Mouse (Mus musculus) natural killer cell, adult 2 months (primary cell): Measurements from ENCODE around the gene Acnat1.
"Not testable (repeated sequence)": the region's sequence is repeated elsewhere in the genome, so short reads cannot be mapped to it uniquely, and the experiment has no call there.

ENCODE experiments used
- DNase-seq, 2 experiments: peaks; one replicate each; pipeline ENCODE4 v3.0.0; 2022; ENCODE audit warnings: low spot score in 2 of 2

The Acnat1 gene

GRCm38 (mm10) chr4:49473435-49474100 is at the start of gene Acnat1:
Gene Acnat1, minus strand, starts transcription at chr4:49473912.
- no peak for DNase-seq

GRCm38 (mm10) chr4:49522576-49522975 is 48.9 kb upstream of the Acnat1 start:
- no peak for DNase-seq

GRCm38 (mm10) chr4:49521346-49521745 is 47.6 kb upstream of the Acnat1 start:
- DNase-seq: no peak

GRCm38 (mm10) chr4:49520572-49521340 is 47.0 kb upstream of the Acnat1 start, which contains the start of the genes Mrpl50 and Zfp189:
Gene Mrpl50, minus strand, starts transcription at chr4:49521093.
Gene Zfp189, plus strand, starts transcription at chr4:49521176.
- DNase-seq: peak; percentile 89 to 90

GRCm38 (mm10) chr4:49519476-49519875 is 45.8 kb upstream of the Acnat1 start:
- DNase-seq: no peak

- DNase-seq: no peak
Measured at GRCm38 (mm10) chr4:49514441-49514840, 40.7 kb upstream of the Acnat1 start.

DNA sequence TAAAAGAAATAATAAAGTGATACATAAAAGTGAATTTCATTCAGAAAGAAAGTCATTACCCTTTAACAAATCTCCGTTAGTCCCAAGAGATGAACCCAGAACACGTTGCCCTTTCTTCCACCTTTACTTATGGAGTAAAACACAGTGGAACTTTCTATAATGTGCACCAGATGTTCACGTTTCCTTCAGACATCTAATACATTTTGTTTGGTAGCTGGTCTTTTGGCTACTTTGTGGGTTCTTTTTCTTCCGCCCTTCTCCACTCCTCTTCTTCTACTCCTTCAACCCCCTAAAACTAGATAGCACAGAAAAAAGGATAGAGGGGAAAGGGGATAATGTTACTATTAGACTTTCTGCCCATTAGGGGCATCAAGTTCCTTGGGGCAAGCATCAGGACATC is 38.9 kb upstream of the Acnat1 start:
- no peak for DNase-seq

GRCm38 (mm10) chr4:49510236-49510835 is 36.6 kb upstream of the Acnat1 start:
- not testable (repeated sequence) for DNase-seq

- no peak for DNase-seq
Measured at GRCm38 (mm10) chr4:49509183-49509582, 35.5 kb upstream of the Acnat1 start.

DNA sequence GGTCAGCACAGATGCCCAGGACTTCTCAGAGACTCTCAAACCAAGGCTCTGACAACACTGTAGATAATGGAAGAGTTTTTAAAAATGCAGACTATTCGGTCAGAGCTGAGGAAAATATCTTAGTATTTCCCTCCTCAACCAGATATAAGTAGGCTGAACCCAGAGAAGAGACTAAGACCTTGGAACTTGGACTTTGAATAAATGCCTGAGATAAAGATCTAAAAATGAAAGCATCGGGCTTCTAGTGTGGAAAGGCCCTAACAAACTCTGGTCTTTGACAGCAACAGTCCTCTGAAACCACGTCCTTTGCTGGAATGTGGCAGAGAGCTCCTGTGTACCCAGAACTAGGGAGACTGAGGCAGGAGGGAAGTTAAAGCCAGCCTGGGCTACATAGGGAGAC is 32.7 kb upstream of the Acnat1 start, which contains the start of gene Baat:
Baat (minus strand) TSS at position 172 of the 400 bp plus-strand sequence.
- no peak for DNase-seq

- DNase-seq: no peak
Measured at GRCm38 (mm10) chr4:49503563-49503962, 29.9 kb upstream of the Acnat1 start.

- not testable (repeated sequence) for DNase-seq
Measured at GRCm38 (mm10) chr4:49485934-49486650, 12.4 kb upstream of the Acnat1 start.

DNA sequence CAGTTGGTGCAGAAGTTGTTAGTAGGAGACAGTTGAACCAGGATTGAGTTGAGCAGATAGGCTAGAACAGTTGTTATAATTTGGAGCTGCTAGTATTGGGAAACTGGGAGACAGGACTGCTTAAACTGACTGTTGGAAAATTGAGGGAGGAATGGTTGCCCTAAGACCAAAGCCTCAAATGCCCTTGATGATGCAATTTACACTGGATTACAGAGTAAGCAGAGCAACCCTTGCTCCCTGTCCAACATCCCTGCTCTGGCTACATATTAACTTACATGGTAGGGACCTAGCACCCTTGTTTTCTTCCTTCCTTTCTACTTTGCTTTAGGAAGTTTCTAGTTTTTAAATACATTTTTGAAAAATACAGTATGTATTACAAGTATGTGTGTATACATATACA is 11.7 kb upstream of the Acnat1 start:
- DNase-seq: no peak

DNA sequence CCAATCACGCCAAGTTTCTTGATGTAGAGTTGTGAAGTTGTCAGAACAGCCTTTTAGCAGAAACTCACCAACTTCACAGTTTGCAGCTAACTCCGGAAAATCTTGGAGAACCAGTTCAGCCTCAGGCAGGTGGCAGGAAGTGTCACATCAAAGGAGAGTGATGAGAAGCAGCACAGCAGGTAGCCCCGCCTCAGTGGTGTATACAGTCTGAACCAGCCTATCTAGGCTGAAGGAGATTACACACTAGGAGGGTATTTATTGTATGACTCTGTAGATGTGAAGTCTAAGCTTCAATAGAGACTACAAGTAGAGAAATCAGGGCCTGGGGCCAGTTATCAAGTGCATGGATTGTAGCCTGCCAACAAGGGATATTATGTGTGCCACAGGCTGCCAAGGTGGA is 7.2 kb upstream of the Acnat1 start:
- DNase-seq: no peak

DNA sequence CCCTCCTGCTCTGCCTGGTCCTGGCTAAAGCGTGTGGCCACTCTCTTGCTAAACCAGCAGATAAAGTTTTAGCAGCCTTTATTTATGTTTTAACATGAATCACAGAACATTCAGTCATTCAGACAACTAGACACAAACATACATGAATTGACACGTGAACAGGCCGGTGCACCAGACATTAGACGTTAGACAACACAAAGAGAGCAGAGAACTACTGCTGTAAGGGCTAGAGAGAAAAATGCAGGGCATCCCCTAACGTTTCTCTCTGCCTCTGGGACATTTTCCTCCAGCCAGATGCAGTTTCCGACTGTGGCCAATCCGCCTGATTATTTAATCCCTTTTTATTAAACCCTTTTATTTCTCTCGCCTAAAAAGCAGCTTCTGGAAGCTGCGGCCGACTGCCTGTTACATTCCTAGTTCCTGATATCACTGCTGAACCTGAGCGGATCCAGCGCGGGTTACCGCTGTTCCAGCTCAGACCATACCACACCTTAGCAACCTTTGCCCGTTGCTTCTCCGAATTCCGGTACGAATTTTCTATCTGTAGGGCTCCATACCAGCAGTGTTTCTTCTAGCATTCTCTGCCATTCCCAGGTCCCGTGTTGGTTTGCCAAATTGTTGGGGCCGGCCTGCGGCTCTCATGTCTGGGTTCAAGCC is 6.5 kb upstream of the Acnat1 start:
- DNase-seq: no peak

DNA sequence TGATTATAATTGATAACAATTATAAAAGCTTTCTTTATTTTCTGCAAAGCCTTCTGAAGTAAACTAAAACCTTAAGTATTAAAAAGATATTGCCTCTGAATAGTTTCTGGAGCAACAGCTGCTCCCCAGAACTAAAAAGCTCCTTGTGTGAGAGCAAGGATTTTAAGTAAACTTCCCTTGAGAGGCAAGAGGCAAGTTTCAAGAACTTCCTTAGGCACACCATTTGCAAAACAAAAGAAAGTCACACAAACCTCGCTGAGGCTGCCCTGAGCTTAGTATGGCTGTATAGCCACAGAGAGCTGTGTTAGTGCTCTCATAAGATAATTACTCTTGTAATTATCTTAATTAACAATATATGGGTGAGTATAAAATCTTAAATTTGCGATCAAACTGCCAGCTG is 5.3 kb upstream of the Acnat1 start:
- DNase-seq: not testable (repeated sequence)

DNA sequence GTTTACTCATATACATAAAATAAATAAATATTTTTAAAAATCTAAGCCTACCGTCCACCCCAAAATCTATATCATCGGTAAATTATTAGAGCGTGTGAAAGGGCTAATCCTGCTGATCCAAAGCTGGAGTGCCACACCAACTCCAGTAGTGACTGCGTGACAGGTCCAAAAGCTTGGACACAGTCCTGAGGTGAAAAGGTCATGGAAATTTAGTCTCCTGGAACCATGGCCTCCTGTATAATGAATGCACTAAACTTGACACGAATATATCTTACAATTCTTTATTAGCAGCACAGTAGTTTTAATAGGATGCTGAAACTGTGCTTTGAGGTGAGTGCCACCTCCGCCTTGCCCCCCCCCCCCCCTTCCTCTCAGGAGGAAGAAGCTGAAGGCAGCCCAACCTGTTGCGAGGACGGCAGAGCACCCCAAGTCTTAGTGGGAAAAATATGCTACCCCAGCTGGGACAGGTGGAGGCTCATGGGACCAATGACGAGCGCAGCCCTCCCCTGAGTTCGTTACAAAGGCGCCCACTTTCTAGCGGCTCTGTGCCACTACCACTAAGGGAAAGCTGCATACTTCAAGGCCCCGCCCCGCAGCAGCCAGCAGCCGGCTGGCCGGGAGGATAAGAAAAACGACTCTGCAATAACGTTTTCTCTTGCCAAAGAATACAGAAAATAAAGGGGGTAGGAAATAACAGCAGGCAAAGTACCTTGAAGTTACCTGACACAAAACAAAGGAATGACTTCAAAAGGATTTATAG is 4.6 kb upstream of the Acnat1 start:
- no peak for DNase-seq

DNA sequence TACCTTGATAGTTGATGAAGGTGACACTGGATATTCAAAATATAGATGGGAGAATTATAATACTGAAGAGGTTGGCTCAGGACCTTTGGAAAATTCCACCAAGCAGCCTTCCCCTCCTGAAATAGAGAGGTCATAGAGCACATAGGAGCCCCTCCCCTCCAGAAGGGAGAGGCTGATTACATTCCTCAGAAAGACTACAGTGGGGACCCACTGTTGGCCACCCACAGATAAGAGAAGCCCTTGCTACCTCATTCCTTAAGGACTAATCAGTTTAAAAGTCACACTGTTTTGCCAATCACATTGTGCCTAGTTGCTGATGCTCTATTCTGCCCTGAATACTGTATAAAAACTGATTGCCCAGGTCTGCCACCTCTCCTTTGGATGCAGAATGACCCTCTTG is 871 bp upstream of the Acnat1 start:
- DNase-seq: no peak

- no peak for DNase-seq
Measured at GRCm38 (mm10) chr4:49469435-49470151, 4.1 kb downstream of the Acnat1 start.

DNA sequence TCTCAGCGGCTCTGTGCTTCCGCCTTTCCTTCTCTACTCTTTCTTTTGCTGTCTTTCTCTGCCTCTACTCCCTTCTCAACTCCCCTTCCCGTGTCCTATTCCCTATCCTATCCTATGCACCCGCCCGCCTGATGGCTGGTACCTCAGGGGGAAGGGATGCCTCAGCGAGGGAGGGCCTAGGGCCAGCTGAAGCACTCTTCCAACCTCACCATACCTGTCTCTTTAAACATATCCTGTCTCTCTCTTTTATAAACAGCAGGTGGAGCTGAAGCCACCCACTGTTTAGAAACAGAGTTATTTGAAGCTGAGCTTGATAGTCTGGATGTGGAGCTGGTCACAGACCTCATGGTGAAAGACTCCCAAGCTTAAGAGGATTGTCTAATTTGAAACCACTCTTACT is 6.4 kb downstream of the Acnat1 start:
- no peak for DNase-seq
